Mouse (Mus musculus) cerebellum, adult 8-10 months (tissue): Measurements from ENCODE around the gene Pla2g1b.
A peak's percentile ranks its signal among the peaks of the same experiment; 100 is the strongest.
"Not testable (repeated sequence)": the region's sequence is repeated elsewhere in the genome, so short reads cannot be mapped to it uniquely, and the experiment has no call there.

ENCODE experiments used
- DNase-seq: peaks from one replicate; pipeline ENCODE4 v3.0.0; 2022

The Pla2g1b gene

GRCm38 (mm10) chr5:115507267-115507980, 41.4 kb downstream of the Pla2g1b start:
- DNase-seq = peak; percentile 45

DNA sequence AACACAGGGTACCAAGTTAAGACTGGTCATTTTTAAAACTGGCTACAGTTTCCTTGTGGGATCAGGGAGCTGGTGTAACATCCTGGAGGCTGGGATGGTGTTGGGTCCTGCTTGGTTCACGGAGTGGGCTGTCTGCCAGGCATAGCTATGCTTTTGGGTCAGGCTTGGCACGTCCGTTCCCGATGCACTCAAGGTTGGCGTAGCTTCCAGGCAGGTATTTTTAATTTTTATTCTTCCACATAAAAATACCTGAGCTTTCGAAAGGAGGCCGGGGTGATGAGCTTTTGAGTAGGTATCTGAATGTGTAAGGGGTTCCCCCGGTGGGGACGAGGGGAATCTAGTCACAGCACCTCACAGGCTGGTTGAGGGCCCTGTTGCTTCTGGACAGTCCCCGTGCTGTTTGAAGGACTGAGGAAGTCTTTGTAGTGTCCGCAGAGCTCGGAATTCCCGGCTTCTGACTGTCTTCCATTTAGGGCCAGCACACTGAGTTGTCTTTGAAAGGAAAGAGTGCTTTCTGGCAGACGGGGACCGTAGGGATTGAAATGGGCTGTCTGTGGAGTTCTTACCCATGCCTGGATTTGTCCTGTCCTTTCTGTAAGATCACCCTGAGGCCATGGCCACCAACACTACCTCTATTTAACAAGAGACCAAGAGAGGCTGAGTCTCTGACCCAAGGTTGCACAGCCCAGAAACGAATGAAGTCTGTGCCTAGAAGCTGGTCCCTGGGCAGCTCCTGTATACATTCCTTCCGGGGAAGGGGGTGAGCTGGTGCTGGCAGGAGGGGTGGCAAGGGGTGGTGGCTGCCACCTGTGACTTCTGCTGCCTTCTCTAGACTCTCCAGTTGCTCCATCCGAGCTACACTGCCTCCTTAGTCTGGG, 42.2 kb downstream of the Pla2g1b start:
- peak; percentile 77 for DNase-seq

GRCm38 (mm10) chr5:115508859-115509147, 42.7 kb downstream of the Pla2g1b start:
- DNase-seq = no peak

GRCm38 (mm10) chr5:115509321-115509761, 43.3 kb downstream of the Pla2g1b start:
- no peak for DNase-seq

GRCm38 (mm10) chr5:115509790-115510689, 44.0 kb downstream of the Pla2g1b start:
- no peak for DNase-seq

DNA sequence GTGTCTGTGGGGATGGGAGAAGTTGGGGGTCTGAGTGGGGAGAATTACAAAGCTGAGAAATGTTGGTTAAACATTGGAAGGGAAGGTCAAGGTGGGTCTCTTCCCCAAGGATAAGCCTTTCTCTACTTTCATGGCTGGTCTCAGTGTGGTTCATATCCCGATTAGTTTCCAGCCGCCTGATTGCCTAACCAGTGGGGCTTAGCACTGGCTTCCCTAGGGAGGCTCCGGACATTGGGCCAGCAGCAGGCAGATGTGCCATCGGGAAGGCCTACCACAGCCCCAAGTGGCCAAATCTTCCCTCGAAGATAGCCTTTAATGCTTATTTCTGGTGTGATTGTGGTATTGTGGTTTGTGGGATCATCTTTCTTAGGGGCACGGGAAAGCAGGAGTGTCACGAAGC, 46.3 kb downstream of the Pla2g1b start:
- no peak for DNase-seq

DNA sequence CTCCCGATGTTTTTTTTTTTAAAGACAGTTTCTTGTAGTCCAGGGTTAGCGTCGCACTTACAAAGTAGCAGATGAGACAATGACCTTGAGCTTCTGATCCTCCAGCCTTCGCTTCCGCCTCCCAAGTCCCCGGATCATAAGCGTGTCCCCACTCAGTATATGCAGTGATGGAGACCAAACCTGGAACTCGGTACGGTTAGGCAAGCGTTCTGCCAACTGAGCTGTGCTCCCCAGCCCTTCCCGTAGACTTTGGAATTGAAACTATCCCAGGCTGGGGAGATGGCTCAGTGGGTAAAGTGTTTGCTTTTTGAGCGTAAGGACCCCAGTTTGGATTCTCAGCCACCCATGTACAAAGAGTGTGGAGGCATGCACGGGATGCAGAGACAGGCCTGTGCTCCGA, 47.2 kb downstream of the Pla2g1b start:
- DNase-seq = no peak

DNA sequence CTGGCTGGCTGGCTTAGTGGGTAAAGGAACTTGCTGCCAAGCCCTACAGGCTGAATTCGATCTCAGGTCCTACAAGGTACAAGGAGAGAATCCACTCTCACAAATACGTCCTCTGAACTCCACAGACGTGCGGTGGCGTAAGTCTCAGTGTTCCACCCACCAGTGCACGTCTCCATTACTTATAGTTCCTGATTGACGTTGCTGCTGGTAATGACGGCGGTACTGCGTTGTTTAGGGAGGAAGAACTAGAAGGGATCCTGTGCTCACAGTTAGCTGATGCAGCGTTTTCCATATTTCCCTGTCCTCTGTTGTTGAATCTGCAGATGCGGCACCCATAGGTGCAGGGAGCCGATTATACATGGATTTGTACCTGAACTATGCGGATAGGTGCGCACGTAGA, 47.7 kb downstream of the Pla2g1b start:
- DNase-seq = no peak

- DNase-seq = no peak
Measured at GRCm38 (mm10) chr5:115514346-115514745, 48.3 kb downstream of the Pla2g1b start.

GRCm38 (mm10) chr5:115514896-115515587, 49.0 kb downstream of the Pla2g1b start:
- no peak for DNase-seq

- no peak for DNase-seq
Measured at GRCm38 (mm10) chr5:115516081-115516907, 50.2 kb downstream of the Pla2g1b start.

- DNase-seq = no peak
Measured at GRCm38 (mm10) chr5:115516908-115517307, 50.8 kb downstream of the Pla2g1b start.

GRCm38 (mm10) chr5:115517501-115517900, 51.4 kb downstream of the Pla2g1b start:
- no peak for DNase-seq

DNA sequence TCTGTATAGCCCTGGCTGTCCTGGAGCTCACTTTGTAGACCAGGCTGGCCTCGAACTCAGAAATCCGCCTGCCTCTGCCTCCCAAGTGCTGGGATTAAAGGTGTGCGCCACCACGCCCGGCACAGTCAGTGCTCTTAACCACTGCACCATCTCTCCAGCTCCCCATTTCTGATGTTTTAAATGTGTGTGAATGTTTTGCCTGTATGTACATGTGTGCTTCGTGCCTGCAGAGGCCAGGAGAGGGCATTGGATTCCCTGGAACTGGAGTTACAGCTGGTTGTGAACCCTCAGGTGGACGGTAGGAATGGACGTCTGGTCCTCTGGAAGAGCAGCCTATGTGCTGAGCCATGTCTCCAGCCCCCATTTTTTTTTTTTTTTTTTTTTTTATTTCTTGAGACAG, 52.2 kb downstream of the Pla2g1b start:
- not testable (repeated sequence) for DNase-seq

DNA sequence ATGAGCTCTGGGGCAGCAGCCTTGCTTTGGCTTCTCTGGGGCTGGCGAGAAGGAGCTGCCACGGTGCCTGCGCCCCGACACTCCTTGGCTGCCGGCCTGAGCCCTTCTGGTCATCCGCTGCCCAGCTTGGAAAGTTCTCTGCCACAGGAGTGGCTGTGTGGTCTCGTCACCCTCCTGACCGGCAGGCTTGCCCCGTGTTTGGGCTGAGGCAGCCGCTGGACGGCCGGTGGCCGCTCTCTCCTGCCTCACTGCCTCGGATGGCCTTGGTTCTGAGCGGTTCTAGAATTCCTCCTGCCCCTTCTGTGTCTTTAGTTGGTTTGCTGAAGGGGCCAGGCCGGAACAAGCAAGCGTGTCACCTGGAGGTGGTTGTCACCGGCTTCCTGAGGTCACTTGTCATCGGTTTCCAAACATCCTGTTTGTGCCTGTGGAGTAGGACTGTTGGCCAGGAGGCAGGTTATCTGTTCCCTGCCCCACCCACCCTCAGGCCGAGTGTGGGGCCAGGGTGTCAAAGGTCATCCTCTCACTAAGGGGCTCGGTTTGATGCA, 54.3 kb downstream of the Pla2g1b start:
- DNase-seq = no peak

DNA sequence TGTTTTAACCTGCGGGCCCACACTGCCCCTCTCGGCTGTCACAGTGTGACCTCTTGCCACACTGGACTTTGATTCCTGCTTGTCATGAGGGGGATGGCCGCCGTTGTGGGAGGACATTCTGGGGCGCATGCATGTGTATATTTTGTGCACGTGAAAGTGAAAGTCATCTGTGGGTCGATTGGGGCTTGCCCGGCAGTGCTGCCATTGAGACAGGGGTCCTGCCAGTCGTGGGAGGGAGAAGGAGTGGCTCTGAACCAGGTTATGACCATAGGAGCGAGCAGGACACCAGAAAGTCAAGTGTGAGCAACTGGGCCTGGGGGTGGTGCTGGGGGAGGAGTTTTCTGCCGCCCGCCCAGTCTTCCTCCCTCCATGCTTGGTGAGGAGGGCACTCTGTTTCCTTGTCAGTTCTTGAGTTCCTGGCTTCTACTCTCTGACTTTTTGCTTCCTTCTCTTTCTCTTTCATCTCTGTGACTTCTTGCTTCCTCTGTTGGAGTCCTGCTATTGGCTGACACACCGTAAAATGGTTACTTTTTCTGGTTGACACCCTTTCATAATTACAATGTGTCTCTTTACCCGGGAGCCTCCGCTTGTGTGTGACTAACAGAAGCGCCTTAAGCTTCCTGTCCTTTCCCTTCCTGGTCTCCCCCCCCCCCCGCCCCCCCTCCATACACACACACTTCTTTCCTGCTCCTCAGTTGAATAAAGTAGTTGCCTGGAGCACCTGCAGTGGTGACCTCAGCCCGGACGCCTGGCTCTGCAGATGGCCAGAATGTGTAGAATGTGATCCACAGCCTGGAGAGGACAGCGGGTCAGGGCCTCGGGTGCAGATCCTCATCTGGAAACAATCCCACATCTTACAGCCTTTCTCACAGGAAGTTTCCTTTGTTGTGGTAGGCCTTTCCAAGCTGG, 55.7 kb downstream of the Pla2g1b start:
- no peak for DNase-seq

- no peak for DNase-seq
Measured at GRCm38 (mm10) chr5:115522531-115522930, 56.5 kb downstream of the Pla2g1b start.

DNA sequence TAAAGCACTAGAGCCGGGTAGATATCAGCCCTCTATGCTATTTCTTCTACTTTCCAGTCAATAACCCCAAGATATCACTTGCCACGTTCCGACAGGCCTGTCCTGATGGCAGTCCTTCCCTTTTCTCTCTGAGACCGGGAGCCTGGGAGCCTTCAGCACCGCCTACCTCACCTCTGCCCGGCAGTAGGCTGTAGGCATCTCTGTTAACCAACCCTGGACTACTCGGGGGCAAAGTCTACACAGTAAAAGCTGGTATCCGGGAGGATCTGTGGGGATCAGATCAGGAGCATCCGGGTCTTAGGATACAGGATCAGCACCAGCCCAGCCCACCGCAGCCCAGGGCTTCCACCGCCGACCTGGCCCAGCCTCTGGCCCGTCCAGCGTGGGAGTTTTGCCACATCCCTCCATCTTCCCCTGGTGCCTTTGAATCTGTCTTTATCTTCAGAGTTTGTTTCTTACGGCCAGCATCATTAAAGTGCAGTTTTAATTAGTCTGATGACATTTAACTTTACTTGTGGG, 57.0 kb downstream of the Pla2g1b start:
- DNase-seq = no peak

- no peak for DNase-seq
Measured at GRCm38 (mm10) chr5:115523971-115524370, 57.9 kb downstream of the Pla2g1b start.
